Mouse (Mus musculus) heart, adult 2 months (tissue): Measurements from ENCODE around the gene Kcnip4.

Source experiments
- CTCF ChIP-seq: fragments of 200-600 bp; IDR thresholded peaks from 2 replicates; pipeline ENCODE4 v1.8.1; 2022; ENCODE audit warnings: antibody characterized with exemption, mild to moderate bottlenecking, moderate library complexity
- EP300 ChIP-seq: fragments of 200-500 bp; IDR thresholded peaks from 2 replicates; pipeline ENCODE4 v1.6.1; 2011; ENCODE audit warnings: low read depth, low read length, control low read depth; ENCODE audit not compliant: insufficient read depth
- POLR2A ChIP-seq: fragments of 200-500 bp; IDR thresholded peaks from 2 replicates; pipeline ENCODE4 v1.6.1; 2011; ENCODE audit warnings: mild to moderate bottlenecking, low read depth, low read length, control low read depth; ENCODE audit not compliant: insufficient read depth

GRCm38 (mm10) chr5:49368636-49369423, 155.9 kb downstream of the Kcnip4 start:
- TF ChIP-seq CTCF (peak; percentile 60), EP300 (no peak), POLR2A (no peak)
